Mouse (Mus musculus) v-Abl transformed pro-B cells (cell line): ENCODE data around the gene Ddb1.

Source experiments
- in situ Hi-C, 2 experiments: fragments of 400-800 bp; cut with MboI; formaldehyde crosslinking; loops; one replicate each; pipeline ENCODE4 v1.15.1; 2025; ENCODE audit not compliant: unreplicated experiment in 2 of 2

The Ddb1 gene

GRCm38 (mm10) chr19:10589127-10589857 lies 15.8 kb upstream of the Ddb1 start:
- in situ Hi-C loops = loop anchor here (25.0 kb wide), 2 partner anchors 627 to 652 kb away; no protein-coding TSS in a partner anchor

- in situ Hi-C loops = loop anchor here (25.0 kb wide), 2 partner anchors 628 to 653 kb away; no protein-coding TSS in a partner anchor
Measured at GRCm38 (mm10) chr19:10590301-10590700, 14.8 kb upstream of the Ddb1 start.

- in situ Hi-C loops = loop anchor here (25.0 kb wide), 2 partner anchors 630 to 655 kb away; no protein-coding TSS in a partner anchor
Measured at GRCm38 (mm10) chr19:10591659-10592377, 13.3 kb upstream of the Ddb1 start.

- in situ Hi-C loops = loop anchor here (25.0 kb wide), 2 partner anchors 636 to 661 kb away; no protein-coding TSS in a partner anchor
Measured at GRCm38 (mm10) chr19:10598188-10598587, 6.9 kb upstream of the Ddb1 start.

- in situ Hi-C loops = loop anchor here (10.0 to 25.0 kb wide), 5 partner anchors 87 to 1338 kb away; no protein-coding TSS in a partner anchor
Measured at GRCm38 (mm10) chr19:10599648-10600047, 5.5 kb upstream of the Ddb1 start.

- in situ Hi-C loops = loop anchor here in 1 of 2 experiments (10.0 to 25.0 kb wide), 3 partner anchors 90 to 1335 kb away; no protein-coding TSS in a partner anchor
Measured at GRCm38 (mm10) chr19:10602247-10602769, 2.8 kb upstream of the Ddb1 start.

- in situ Hi-C loops = loop anchor here in 1 of 2 experiments (10.0 to 25.0 kb wide), 3 partner anchors 90 to 1335 kb away; no protein-coding TSS in a partner anchor
Measured at GRCm38 (mm10) chr19:10602787-10603186, 2.3 kb upstream of the Ddb1 start.

GRCm38 (mm10) chr19:10603660-10604523 lies 1.2 kb upstream of the Ddb1 start:
- in situ Hi-C loops = loop anchor here in 1 of 2 experiments (10.0 to 25.0 kb wide), 3 partner anchors 92 to 1333 kb away; no protein-coding TSS in a partner anchor

- in situ Hi-C loops = loop anchor here in 1 of 2 experiments (10.0 to 25.0 kb wide), 3 partner anchors 92 to 1333 kb away; no protein-coding TSS in a partner anchor
Measured at GRCm38 (mm10) chr19:10604534-10604933, 593 bp upstream of the Ddb1 start.

GRCm38 (mm10) chr19:10605901-10606622 lies 935 bp downstream of the Ddb1 start:
- in situ Hi-C loops = loop anchor here (5.0 to 25.0 kb wide), 4 partner anchors 54 to 1331 kb away; no protein-coding TSS in a partner anchor

- in situ Hi-C loops = loop anchor here (5.0 to 25.0 kb wide), 4 partner anchors 56 to 1329 kb away; no protein-coding TSS in a partner anchor
Measured at GRCm38 (mm10) chr19:10608573-10609240, 3.6 kb downstream of the Ddb1 start.

GRCm38 (mm10) chr19:10634106-10634871 lies 29.2 kb downstream of the Ddb1 start, which contains the start of gene Vwce:
Gene Vwce, plus strand, starts transcription at chr19:10634213.
- in situ Hi-C loops = loop anchor here in 1 of 2 experiments (25.0 kb wide), 1 partner anchor 372 kb away; no protein-coding TSS in a partner anchor

- in situ Hi-C loops = loop anchor here in 1 of 2 experiments (25.0 kb wide), 1 partner anchor 373 kb away; no protein-coding TSS in a partner anchor
Measured at GRCm38 (mm10) chr19:10634872-10635318, 29.8 kb downstream of the Ddb1 start.

- in situ Hi-C loops = loop anchor here in 1 of 2 experiments (25.0 kb wide), 1 partner anchor 376 kb away; no protein-coding TSS in a partner anchor
Measured at GRCm38 (mm10) chr19:10637840-10638239, 32.7 kb downstream of the Ddb1 start.

GRCm38 (mm10) chr19:10640080-10640479 lies 35.0 kb downstream of the Ddb1 start:
- in situ Hi-C loops = loop anchor here in 1 of 2 experiments (25.0 kb wide), 1 partner anchor 378 kb away; no protein-coding TSS in a partner anchor

GRCm38 (mm10) chr19:10640589-10641378 lies 35.7 kb downstream of the Ddb1 start:
- in situ Hi-C loops = loop anchor here in 1 of 2 experiments (25.0 kb wide), 1 partner anchor 378 kb away; no protein-coding TSS in a partner anchor
